Mouse (Mus musculus): Measurements from ENCODE around the gene Dync1i2. TPM values are rescaled to one million over a fixed set of nuclear protein-coding genes. Genes with fewer than 3 reads are reported as not detected.
A peak's percentile ranks its signal among the peaks of the same experiment; 100 is the strongest.

Dync1i2 gene
- polyA plus RNA-seq, 1 experiment from 2014 or later, result 64.1 TPM

DNA sequence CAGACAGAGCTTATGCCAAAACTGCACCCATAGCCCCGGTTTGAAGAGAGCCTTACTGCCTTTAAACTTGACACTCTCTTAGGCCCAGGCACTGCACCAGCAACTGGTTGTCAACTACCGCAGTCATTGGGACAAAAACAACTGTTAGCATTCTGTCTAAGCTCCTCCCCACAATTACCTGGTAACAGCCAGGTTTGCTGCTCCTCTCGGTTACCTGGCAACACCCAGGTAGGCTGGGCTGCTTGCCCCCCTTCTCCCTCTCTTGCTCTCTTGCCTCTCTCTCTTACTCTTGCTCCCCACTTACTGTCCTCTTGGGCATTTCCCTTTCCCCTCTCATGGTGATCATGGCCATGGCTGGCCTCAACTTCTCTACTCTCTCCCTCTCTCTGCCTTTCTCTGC lies 12.6 kb upstream of the Dync1i2 start:
- WGBS, result 56% methylated on average over 3 of the region's 3 CpGs
- Histone ChIP-seq H3K9me3 (replicated peaks; ENCODE audit: control insufficient read depth, low read length) (no peaks in the 10 kb centered on the region), H3K4me1 (ENCODE audit: control insufficient read depth, insufficient read depth, low read length) (peaks cover 4% of the 10 kb centered on the region), H3K36me3 (ENCODE audit: control insufficient read depth, insufficient read depth) (no peaks in the 10 kb centered on the region), H3K4me2 (ENCODE audit: low read depth, low read length) (no peak overlapping the region), H3K27me3 (ENCODE audit: control insufficient read depth, insufficient read depth, low read length) (no peaks in the 10 kb centered on the region), H3K4me3 (ENCODE audit: low read length) (no peak overlapping the region), H3K27ac (ENCODE audit: low read length) (no peak overlapping the region), H3K9ac (ENCODE audit: low read length) (no peak overlapping the region)
- ATAC-seq (replicated peaks; ENCODE audit: extremely low read depth, insufficient read depth, low FRiP score), result no peak

DNA sequence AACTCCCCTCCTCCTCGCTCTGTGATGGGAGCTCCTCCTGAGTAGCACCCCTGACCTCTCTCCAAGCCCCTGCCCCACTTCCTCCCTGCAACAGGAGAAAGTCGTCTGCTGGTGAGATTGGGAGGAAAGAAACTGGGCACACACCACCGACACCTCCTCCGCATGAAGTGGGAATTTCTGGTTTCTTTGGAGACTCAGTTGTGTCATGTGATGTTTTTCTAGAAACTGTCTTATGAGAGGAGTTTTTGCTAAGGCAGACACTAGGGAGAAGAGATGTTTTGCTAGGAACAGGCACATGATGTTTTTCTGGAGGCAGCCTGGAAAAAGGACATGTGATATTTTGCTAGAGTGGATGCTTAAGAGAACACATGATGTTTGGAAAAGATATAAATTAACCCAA lies 11.0 kb upstream of the Dync1i2 start:
- no peak overlapping the region for H3K4me2 ChIP-seq (ENCODE audit: low read depth, low read length)
- no peak for ATAC-seq (replicated peaks; ENCODE audit: extremely low read depth, insufficient read depth, low FRiP score)
- WGBS, result 49% methylated on average over 4 of the region's 4 CpGs
- no peak overlapping the region for H3K9ac ChIP-seq (ENCODE audit: low read length)
- no peak overlapping the region for H3K27ac ChIP-seq (ENCODE audit: low read length)
- H3K27me3 ChIP-seq (ENCODE audit: control insufficient read depth, insufficient read depth, low read length), result no peaks in the 10 kb centered on the region
- no peaks in the 10 kb centered on the region for H3K9me3 ChIP-seq (replicated peaks; ENCODE audit: control insufficient read depth, low read length)
- H3K36me3 ChIP-seq (ENCODE audit: control insufficient read depth, insufficient read depth), result no peaks in the 10 kb centered on the region
- H3K4me3 ChIP-seq (ENCODE audit: low read length), result no peak overlapping the region
- H3K4me1 ChIP-seq (ENCODE audit: control insufficient read depth, insufficient read depth, low read length), result peaks cover 2% of the 10 kb centered on the region; the same call in 1 of the 2 replicates

DNA sequence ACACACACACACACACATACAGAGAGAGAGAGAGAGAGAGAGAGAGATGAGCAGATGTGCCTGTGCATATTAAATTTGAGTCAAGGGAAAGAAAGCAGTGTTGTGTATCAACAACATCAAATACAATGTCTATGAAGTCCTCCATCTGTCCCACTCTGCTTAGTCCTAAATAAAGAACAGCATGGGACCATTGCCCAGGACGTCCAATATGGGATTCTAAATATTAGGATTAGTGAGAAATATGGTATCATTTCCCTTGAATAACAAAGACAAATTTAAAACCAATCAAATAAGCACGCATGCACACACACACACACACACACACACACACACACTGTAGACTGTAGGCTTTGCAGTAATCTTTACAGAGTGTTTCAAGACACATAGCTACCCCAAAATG lies 9.6 kb upstream of the Dync1i2 start:
- no peaks in the 10 kb centered on the region for H3K9me3 ChIP-seq (replicated peaks; ENCODE audit: control insufficient read depth, low read length)
- 74% methylated on average over 2 of the region's 2 CpGs for WGBS
- no peaks in the 10 kb centered on the region for H3K27me3 ChIP-seq (ENCODE audit: control insufficient read depth, insufficient read depth, low read length)
- H3K27ac ChIP-seq (ENCODE audit: low read length), result no peak overlapping the region
- H3K4me3 ChIP-seq (ENCODE audit: low read length), result no peak overlapping the region
- H3K36me3 ChIP-seq (ENCODE audit: control insufficient read depth, insufficient read depth), result no peaks in the 10 kb centered on the region
- no peaks in the 10 kb centered on the region for H3K4me1 ChIP-seq (ENCODE audit: control insufficient read depth, insufficient read depth, low read length)
- no peak for ATAC-seq (replicated peaks; ENCODE audit: extremely low read depth, insufficient read depth, low FRiP score)
- H3K9ac ChIP-seq (ENCODE audit: low read length), result no peak overlapping the region
- no peak overlapping the region for H3K4me2 ChIP-seq (ENCODE audit: low read depth, low read length)

DNA sequence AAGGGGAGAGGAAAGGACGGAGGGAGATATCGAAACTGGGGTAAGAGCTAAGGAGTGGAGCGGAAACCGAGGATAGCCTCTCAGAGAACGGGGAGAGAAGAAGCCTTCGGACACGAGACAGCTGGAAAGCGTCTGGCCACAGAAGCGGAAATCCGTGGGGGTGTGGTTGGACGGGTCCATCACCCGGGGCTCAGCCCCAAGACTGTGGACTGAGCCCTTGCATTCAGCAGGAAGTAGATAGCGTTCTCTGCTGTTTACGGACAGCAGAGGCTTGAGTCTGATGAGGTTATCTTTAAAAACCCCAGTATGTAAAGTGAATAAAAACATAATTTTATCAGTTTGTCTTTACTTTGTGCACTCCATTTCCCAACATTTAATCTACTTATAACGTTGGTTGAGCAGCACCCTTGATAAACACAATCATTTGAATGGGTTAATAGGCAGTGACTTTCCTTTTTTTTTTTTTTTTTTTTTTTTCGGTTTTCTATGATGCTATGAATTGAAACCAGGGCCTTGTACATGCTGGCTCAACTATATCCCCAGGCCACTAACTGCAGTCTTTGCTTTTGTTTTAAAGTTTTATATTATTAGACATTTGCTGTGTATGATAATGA lies 7.6 kb upstream of the Dync1i2 start:
- Histone ChIP-seq H3K36me3 (ENCODE audit: control insufficient read depth, insufficient read depth) (no peaks in the 10 kb centered on the region), H3K4me2 (ENCODE audit: low read depth, low read length) (peak overlapping the region; percentile 12; the same call in 1 of the 2 replicates), H3K4me1 (ENCODE audit: control insufficient read depth, insufficient read depth, low read length) (no peaks in the 10 kb centered on the region), H3K9me3 (replicated peaks; ENCODE audit: control insufficient read depth, low read length) (no peaks in the 10 kb centered on the region), H3K27ac (ENCODE audit: low read length) (no peak overlapping the region), H3K4me3 (ENCODE audit: low read length) (0 out of 2 replicates have a peak overlapping the region, but pooled peaks have one; percentile 9), H3K27me3 (ENCODE audit: control insufficient read depth, insufficient read depth, low read length) (no peaks in the 10 kb centered on the region), H3K9ac (ENCODE audit: low read length) (no peak overlapping the region)
- WGBS, result 48% methylated on average over 16 of the region's 16 CpGs
- ATAC-seq (replicated peaks; ENCODE audit: extremely low read depth, insufficient read depth, low FRiP score), result peak; percentile 55; the same call in 1 of the 2 replicates

DNA sequence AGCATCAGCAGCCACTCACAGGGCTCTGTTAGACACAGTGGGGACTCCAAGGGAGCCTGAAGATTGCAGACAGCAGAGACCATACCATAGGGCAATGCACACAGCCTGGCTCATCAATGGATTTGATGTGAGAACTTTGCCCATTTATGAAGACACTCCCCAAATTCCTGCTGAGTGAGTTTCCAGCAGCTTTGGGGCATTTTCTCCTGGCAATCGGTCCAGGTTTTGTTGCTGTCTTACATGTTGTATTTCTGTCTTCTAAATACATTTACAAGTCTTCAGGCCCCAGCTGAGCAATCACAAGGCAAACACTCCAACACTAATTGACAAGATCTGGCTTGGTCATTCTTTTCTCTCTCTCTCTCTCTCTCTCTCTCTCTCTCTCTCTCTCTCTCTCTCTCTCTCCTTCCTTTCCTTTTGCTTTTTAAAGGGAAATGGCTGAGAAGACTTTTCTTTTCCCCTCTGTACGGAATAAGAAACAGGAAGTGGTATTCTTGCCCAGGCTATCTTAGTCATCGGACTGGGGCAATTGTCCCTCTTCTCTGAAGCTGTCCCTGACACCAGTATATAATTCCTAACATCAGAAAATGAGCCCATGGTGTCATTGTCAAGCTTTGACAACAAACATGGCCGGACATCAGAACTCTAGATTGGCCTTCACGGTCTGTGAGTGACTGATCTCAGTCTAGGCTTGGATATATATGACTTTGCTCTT lies 2.3 kb upstream of the Dync1i2 start:
- H3K36me3 ChIP-seq (ENCODE audit: control insufficient read depth, insufficient read depth), result no peaks in the 10 kb centered on the region
- H3K9ac ChIP-seq (ENCODE audit: low read length), result no peak overlapping the region
- no peak overlapping the region for H3K4me3 ChIP-seq (ENCODE audit: low read length)
- H3K27ac ChIP-seq (ENCODE audit: low read length), result no peak overlapping the region
- no peaks in the 10 kb centered on the region for H3K9me3 ChIP-seq (replicated peaks; ENCODE audit: control insufficient read depth, low read length)
- H3K4me2 ChIP-seq (ENCODE audit: low read depth, low read length), result no peak overlapping the region
- WGBS, result 65% methylated on average over 5 of the region's 5 CpGs
- ATAC-seq (replicated peaks; ENCODE audit: extremely low read depth, insufficient read depth, low FRiP score), result no peak
- H3K4me1 ChIP-seq (ENCODE audit: control insufficient read depth, insufficient read depth, low read length), result peaks cover 3% of the 10 kb centered on the region; the same call in 1 of the 2 replicates
- H3K27me3 ChIP-seq (ENCODE audit: control insufficient read depth, insufficient read depth, low read length), result no peaks in the 10 kb centered on the region

DNA sequence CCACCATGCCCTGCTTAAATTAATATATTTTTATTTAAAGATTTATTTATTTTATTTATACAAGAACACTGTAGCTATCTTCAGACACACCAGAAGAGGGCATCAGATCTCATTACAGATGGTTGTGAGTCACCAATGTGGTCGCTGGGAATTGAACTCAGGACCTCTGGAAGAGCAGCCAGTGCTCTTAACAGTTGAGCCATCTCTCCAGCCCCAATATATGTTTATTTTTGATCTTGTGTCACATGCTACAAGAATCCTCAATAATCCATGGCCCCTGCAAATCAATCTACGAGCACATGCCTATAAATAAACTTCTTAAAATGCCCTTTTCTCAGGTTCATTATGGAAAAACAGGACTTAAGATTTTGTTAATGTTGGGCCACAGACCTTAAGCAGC lies 410 bp upstream of the Dync1i2 start:
- Histone ChIP-seq H3K4me3 (ENCODE audit: low read length) (peak overlapping the region; percentile 98; the same call in 1 of the 2 replicates), H3K36me3 (ENCODE audit: control insufficient read depth, insufficient read depth) (peaks cover 5% of the 10 kb centered on the region; the same call in 1 of the 2 replicates), H3K27me3 (ENCODE audit: control insufficient read depth, insufficient read depth, low read length) (no peaks in the 10 kb centered on the region), H3K4me2 (ENCODE audit: low read depth, low read length) (no peak overlapping the region), H3K4me1 (ENCODE audit: control insufficient read depth, insufficient read depth, low read length) (peaks cover 3% of the 10 kb centered on the region; the same call in 1 of the 2 replicates), H3K27ac (ENCODE audit: low read length) (no peak overlapping the region), H3K9me3 (replicated peaks; ENCODE audit: control insufficient read depth, low read length) (no peaks in the 10 kb centered on the region), H3K9ac (ENCODE audit: low read length) (no peak overlapping the region)
- 79% methylated on average over 2 of the region's 2 CpGs for WGBS
- no peak for ATAC-seq (replicated peaks; ENCODE audit: extremely low read depth, insufficient read depth, low FRiP score)

DNA sequence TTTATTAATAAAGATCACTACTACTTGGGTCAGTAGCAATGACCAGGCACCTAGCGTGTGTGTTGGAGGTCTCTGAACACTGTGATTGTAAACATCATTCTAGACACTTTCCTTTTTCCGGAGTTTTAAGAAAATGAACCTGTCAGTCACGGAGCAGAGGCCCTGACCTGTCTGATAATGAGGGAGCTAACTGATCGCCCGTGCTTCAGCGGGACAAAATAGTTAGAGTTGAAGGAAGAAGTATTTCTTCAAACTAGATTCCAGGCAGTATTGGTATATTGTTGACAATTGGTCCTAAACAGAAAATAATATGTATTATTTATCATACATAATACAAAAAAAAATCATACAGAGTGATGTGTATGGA lies 837 bp downstream of the Dync1i2 start:
- peak overlapping the region; percentile 98 for H3K4me3 ChIP-seq (ENCODE audit: low read length)
- H3K9ac ChIP-seq (ENCODE audit: low read length), result peak overlapping the region; percentile 99
- peak overlapping the region; percentile 84 for H3K27ac ChIP-seq (ENCODE audit: low read length)
- peak overlapping the region; percentile 78 for H3K4me2 ChIP-seq (ENCODE audit: low read depth, low read length)
- under 1% methylated on average over 6 of the region's 6 CpGs for whole genome bisulfite sequencing
- H3K27me3 ChIP-seq (ENCODE audit: control insufficient read depth, insufficient read depth, low read length), result no peaks in the 10 kb centered on the region
- H3K4me1 ChIP-seq (ENCODE audit: control insufficient read depth, insufficient read depth, low read length), result peaks cover 3% of the 10 kb centered on the region; the same call in 1 of the 2 replicates
- no peak for ATAC-seq (replicated peaks; ENCODE audit: extremely low read depth, insufficient read depth, low FRiP score)
- no peaks in the 10 kb centered on the region for H3K9me3 ChIP-seq (replicated peaks; ENCODE audit: control insufficient read depth, low read length)
- peaks cover 5% of the 10 kb centered on the region; the same call in 1 of the 2 replicates for H3K36me3 ChIP-seq (ENCODE audit: control insufficient read depth, insufficient read depth)

DNA sequence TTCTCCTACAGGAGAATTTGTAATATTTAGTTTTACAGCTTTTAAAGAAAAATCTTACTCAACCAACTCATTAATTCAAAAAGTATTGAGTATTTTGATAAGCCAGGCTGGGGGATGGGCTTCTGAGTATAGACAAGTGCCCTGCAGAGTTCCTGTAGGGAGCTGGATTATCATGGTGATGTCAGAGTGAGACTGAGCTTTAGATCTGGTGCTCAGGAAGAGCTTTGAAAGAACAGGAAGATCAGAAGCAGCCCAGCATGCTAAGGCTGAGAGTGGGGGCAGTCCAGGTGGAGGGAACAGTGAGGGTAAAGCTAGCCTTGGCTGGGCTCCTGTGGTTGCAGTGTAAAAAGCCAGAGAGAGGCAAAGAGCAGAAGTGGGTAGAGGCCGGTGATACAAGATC lies 9.5 kb downstream of the Dync1i2 start:
- Histone ChIP-seq H3K36me3 (ENCODE audit: control insufficient read depth, insufficient read depth) (peaks cover 39% of the 10 kb centered on the region), H3K4me2 (ENCODE audit: low read depth, low read length) (no peak overlapping the region), H3K4me3 (ENCODE audit: low read length) (no peak overlapping the region), H3K27ac (ENCODE audit: low read length) (no peak overlapping the region), H3K27me3 (ENCODE audit: control insufficient read depth, insufficient read depth, low read length) (no peaks in the 10 kb centered on the region), H3K9me3 (replicated peaks; ENCODE audit: control insufficient read depth, low read length) (no peaks in the 10 kb centered on the region), H3K4me1 (ENCODE audit: control insufficient read depth, insufficient read depth, low read length) (no peaks in the 10 kb centered on the region), H3K9ac (ENCODE audit: low read length) (no peak overlapping the region)
- no peak for ATAC-seq (replicated peaks; ENCODE audit: extremely low read depth, insufficient read depth, low FRiP score)
- 96% methylated on average over 1 of the region's 1 CpGs for WGBS

DNA sequence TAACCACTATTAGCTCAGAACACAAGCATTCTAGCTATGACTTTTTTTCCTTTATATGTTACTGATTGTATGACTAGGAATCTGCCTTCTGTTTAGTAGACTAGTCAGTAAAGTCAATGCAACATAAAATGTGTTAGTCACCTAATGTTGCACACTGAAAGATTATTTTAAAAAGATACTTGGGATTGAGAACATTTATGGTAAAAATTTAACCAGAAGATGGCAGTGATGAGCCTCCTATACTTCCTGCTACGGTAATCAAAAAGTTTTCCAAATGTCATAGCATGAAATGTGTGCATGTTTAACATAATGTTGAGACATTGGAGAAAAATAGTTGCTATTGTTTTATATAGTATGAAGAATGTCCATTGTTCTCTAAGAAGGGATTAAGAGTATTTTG lies 15.9 kb downstream of the Dync1i2 start:
- no peak overlapping the region for H3K4me2 ChIP-seq (ENCODE audit: low read depth, low read length)
- no peaks in the 10 kb centered on the region for H3K27me3 ChIP-seq (ENCODE audit: control insufficient read depth, insufficient read depth, low read length)
- no peaks in the 10 kb centered on the region for H3K9me3 ChIP-seq (replicated peaks; ENCODE audit: control insufficient read depth, low read length)
- 50% methylated on average over 1 of the region's 1 CpGs for WGBS
- H3K4me3 ChIP-seq (ENCODE audit: low read length), result no peak overlapping the region
- no peak overlapping the region for H3K9ac ChIP-seq (ENCODE audit: low read length)
- ATAC-seq (replicated peaks; ENCODE audit: extremely low read depth, insufficient read depth, low FRiP score), result no peak
- no peak overlapping the region for H3K27ac ChIP-seq (ENCODE audit: low read length)
- H3K4me1 ChIP-seq (ENCODE audit: control insufficient read depth, insufficient read depth, low read length), result peaks cover 5% of the 10 kb centered on the region
- H3K36me3 ChIP-seq (ENCODE audit: control insufficient read depth, insufficient read depth), result peaks cover 16% of the 10 kb centered on the region
